Mouse (Mus musculus) gastrocnemius, postnatal 10 days (tissue): Measurements from ENCODE around the gene Adap2. TPM values are rescaled to one million over a fixed set of nuclear protein-coding genes. Genes with fewer than 3 reads are reported as not detected.
"Not testable (repeated sequence)": the region's sequence is repeated elsewhere in the genome, so short reads cannot be mapped to it uniquely, and the experiment has no call there.

Experiments
- DNase-seq: peaks from one replicate; pipeline ENCODE4 v3.0.0; 2021; ENCODE audit warnings: mixed read lengths
- long read RNA-seq, 2 experiments: library from polyadenylated mRNA; stranded (forward); transcript quantifications; one replicate each; pipeline ENCODE4 v2.0.0; 2021
- total RNA-seq, 2 experiments: library from RNA; stranded (reverse); gene quantifications; 2 replicates each; pipeline ENCODE4 v1.2.3; 2021

Gene Adap2
- 1 to 10 TPM; 6.9 to 9.3 TPM for total RNA-seq
- long read RNA-seq, experiment 1, partial matches to known transcripts = 0 of 1 reads
- long read RNA-seq, experiment 1, other reads (novel, unspliced or antisense) = 1 of 1 reads
- long read RNA-seq, experiment 2, partial matches to known transcripts = 0 of 2 reads
- long read RNA-seq, experiment 2, other reads (novel, unspliced or antisense) = 0 of 2 reads

DNA sequence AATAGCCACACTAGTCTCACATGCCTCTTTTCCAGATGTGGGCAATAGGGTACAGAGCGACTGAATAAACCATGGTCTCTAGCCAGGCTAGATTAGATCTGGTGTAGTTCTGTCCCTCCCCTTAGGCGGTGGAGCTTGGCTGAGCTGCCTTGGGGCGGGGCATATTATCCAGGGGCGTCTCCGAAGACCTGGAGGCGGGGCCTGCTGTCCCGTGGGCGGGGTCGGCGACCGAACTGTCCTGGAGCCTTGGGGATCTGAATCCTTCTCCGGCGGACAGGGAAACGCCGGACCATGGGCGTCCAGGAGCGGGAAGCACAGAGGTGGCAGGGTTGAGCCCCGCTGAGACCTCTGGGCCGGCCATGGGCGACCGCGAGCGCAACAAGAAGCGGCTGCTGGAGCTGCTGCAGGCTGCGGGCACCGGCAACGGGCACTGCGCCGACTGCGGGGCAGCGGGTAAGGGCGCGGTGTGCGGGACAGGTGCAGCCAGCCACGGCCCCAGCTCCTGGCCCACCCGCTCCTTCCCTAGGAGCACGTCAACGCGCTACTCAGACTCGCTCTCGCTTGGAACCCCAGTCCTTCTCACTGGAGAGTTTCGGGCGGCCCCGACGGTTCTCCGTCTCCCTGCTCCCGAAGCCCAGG lies at the start of gene Adap2:
Gene Adap2, plus strand, starts transcription at position 249 of the 639 bp plus-strand sequence.
- peak; percentile 91 for DNase-seq

DNA sequence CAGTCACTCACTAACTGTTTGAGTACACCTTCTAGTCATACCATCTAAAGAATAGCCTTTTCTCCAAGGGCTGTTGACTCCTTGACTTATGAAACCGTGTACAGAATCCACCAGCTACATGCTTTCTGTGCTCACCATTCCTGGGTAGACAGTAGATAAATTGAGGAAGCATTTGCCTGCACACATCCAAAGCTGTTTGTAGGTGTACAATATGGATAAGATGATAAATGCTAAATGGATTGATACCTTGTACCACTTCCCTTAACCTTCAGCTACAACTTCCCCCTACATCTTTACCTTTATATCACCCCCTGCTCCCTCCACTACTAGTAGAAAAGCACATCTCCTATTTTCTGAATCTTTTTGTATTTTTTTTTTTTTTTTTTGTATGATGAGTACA lies 49.5 kb upstream of the Adap2 start:
- no peak for DNase-seq

DNA sequence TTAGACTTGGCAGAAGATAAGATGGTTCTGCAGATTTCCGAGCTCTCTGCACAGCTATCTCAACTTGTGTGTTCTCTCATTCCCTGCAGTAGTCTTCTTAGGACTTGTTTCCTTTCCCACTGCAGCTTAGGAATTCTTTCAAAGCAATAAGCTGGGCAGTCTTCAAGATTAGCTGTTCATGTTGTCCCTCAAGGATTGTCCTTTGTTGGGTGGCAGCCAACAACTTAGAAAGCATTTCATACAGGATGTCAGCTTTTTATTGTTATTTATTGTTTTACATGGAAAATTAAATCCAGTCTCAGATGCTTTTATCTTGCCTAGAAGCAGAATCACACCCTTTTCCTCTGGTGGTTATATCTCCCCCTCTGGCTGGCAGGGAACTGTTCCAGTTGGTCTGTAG lies 37.5 kb upstream of the Adap2 start:
- no peak for DNase-seq

DNA sequence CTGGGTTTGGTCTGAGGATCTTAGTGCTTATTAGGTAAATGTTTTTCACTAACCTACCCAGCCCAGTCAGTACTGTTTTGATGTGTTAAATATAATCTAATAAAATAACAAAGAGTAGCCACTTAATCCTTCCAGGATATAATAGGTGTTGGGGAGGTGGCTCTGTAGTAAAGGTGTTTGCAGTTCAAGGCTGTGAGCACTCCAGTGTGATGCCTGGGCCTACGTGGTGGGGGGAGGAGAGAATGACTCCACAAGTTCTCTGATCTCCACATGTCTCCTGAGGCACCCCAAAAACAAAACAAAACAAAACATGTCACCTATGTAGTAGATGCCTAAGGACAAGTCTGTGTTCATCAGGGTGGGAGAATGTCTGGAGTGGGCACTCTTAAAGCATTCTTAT lies 21.9 kb upstream of the Adap2 start:
- no peak for DNase-seq

DNA sequence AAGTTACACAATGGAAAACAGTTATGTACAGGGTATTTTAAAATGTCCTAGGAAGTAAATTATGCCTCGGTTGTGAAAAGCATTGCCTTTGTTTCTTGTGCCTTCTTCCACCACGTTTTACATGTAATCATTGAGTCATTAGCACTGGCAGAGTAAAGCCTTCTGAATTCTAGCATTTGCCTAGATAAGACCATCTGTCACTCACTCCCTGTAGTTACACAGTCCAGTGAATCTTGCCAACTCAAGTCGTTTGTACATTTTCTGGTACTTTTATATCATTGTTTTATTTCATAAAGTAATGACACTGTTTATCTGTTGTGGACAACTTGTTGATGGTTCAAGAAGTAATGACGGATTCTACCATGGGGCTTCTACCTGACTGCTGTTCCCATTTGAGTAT lies 19.2 kb upstream of the Adap2 start:
- no peak for DNase-seq

DNA sequence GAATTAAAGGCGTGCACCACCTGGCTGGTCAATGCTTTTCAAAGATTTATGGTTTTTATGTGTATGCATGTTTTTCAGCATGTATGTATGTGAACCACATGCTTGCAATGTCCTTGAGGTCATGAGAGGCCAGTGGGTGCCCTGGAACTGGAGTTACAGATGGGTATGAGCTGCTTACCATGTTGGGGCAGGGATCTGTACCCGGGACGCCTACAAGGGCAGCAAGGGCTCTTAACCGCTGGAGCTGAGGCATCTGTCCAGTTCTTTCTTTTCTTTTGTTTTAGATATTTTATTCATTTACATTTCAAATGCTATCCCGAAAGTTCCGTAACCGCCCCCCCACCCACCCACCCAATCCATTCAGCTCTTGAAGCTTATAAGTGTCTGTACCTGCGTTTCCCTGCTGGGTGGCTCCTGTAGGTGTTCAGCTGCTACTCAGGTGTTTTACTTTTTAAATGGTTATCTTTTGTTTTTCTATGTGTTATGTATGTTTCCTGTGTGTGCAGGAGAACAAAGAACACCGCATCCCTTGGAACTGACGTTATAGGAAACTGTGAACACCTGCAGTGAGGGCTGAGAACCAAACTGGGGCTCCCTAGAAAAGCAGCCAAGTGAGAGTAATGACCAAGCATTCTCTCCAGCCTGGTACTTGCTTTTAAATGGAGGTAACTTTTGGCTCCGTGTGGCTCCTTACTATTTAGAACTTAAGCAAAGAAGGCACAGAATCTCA lies 17.8 kb upstream of the Adap2 start:
- no peak for DNase-seq

DNA sequence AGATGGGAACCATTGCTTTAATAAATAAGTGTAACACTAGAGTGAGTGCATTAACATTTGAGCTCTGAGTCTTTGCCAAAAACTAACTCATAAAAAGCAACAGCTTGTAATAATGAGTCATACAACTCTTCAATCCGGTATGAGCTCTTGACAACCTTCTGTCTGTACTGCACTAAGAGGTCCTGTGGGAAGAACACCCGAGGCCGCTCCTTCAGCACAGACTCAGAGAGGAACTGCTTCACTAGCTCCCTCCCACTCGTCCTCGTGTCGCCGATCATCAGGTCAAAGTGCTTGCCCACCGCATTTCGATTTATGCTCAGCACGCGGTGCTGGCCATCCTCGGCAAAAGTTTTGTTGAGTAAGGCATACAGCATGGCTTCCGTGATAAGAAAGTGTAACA lies 17.1 kb upstream of the Adap2 start:
- no peak for DNase-seq

DNA sequence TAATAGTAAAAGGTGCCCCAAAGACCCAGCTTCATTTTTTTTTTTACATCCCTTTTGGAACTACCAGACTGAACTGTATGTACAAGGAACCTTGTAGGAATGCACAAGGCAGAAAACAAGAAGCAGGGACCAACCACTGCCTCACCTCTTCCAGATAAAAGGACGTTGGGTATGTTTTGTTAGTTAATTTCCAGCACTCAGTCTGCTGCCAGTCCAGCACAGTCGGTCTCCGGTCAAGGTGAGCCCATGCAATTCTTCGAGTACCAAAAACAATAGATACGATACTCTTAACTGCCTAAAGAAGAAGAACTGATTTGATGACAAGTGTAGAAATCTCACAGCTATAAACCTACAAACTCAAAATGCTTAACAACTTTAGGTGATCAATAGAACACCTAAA lies 16.1 kb upstream of the Adap2 start:
- no peak for DNase-seq

DNA sequence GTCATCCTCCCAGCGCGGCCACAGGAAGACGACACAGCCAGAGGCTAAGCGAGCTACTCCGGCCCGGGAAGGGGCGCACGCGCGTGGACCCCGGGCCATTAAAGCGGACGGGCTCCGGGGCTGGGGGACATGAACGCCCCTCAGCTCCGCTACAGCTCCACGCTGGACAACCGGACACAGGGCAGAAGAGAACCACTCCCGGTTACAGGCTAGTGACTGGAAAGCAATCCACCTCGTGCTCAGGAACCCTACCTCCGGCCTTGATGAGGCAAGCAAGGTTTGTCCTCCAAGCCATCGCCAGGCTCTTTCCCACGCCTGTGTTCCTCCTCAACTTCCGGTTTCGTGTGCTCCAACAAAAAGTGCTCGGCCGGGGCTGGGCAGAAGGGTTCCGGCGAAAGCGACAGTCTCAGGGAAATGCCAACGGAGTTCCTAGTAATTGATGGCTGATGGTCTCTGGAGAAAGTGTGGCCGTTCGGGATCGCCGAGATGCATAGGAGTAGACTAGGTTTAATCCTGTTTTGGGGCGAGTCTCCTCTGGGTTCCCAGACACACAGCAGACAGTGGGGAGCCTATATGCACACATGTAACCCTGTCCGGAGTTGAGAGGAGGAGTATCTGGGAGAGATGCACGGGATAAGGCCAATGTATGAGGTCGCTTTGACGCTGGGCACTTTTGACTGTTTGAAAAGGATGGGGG lies 11.9 kb upstream of the Adap2 start, which contains the start of gene Tefm:
Gene Tefm, minus strand, starts transcription at position 351 of the 697 bp plus-strand sequence.
- peak; percentile 74 for DNase-seq

DNA sequence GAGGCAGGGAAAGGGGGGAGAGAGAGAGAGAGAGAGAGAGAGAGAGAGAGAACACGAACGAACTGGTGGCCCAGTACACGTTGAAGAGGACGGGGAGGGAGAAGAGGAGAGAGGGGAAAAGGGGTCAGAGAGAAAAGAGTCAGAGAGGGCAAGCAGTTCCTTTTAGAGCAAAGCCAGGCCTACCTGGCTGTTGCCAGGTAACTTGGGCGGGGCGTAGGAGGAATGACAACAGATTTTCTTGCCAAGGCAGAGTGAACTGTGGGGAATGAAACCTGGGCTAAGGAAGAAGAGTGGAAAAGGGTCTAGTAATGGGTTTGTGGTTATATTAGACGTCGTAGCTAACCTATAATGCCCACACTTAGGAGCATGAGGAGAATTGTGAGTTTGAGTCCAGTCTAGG lies 11.0 kb upstream of the Adap2 start:
- DNase-seq = no peak

DNA sequence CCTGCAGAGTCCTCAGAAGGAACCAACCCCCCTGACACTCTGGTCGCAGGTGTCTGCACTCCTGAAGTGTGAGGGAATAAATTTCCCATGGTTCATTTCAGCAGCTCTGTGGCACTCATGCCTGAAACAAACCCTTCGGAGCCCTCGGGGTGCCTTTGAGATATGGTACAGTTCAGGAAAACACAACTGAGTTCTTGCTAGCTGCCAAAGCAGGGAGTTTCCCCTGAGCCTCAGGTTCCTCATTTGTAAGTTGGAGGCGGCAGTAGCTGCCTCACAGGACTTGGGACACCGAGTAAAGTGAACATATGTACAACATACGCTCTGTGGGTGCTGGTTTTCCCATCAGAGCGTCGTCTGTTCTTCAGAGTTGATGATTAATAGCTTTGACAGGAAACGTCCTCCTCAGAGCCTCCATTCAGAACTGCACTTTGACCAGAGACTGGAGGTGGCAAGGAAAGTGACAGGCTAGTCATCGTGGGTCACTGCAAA lies 8.1 kb upstream of the Adap2 start:
- no peak for DNase-seq

DNA sequence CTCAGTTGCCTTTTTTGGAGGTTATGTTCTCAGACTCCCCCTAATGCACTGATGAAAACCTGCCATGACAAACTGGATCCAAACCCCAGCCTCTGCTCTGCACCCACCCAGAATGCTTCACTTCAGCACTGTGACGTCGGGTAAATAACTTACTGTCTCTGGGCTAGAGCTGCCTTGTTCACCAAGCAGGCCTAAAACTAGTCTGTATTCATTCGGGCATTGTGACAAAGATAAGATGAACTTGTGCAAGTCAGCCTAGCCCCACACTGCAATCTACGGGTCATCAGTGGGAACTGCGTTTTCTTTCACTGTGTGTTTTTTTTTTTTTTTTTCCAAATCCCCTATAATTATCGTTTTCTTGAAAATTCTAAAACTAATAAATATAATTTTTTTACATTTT lies 6.2 kb upstream of the Adap2 start:
- no peak for DNase-seq

DNA sequence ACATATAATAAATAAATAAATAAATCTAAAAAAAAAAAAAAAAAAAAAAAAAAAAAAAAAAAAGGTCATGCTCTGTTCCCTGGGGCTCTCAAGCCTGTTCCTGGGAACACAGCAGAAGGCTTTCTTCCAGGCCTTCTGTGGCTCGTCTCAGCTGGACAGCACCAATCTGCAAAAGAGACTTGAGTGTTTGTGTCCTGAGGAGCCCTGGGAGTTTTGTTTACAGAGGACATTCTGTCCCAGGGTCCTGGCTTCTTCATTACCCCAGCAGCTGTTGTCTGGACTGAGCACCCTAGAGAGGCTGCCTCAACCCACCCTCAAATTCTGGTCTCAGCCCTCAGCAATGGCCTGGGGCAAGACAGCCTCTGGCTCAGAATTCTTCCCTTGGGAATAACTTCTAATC lies 5.6 kb upstream of the Adap2 start:
- no peak for DNase-seq

DNA sequence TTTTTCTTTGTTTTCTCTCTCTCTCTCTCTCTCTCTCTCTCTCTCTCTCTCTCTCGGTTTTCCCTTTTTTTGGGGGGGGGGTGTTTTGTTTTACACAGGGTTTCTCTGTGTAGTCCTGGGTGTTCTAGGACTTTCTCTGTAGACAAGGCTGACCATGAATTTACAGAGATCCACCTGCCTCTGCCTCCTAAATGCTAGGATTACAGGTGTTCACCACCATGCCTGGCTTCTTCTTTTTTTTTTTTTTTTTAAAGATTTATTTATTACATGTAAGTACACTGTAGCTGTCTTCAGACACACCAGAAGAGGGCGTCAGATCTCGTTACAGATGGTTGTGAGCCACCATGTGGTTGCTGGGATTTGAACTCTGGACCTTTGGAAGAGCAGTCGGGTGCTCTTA lies 4.9 kb upstream of the Adap2 start:
- DNase-seq = not testable (repeated sequence)

DNA sequence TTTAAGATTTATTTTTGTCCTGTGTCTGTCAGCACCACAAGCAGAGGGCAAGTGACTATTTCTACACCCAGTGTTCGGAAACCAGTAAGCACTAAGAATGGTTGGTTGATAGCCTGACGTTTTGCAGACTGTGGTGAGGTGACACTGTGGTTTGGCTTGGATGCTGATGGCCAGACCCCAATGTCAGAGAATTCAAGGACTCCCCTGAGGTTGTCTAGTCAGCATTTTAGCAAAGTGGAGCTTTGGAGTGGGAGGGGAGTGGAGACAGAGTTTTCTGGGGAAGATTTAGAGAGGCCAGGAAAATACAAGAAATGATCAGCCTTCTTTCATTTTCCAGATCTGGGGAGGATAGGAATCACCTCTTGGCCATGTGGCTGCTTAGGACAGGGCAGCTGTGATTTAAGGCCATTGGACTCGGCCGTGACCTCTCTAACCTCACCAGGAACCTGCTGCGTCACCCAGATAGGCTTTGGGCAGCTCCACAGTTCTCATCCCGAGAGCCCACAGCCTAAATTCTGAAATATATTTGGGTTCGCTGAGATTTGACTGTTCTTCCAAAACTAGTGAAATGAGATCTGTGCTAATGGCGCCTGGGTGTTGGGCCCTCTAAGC lies 4.4 kb upstream of the Adap2 start:
- no peak for DNase-seq

DNA sequence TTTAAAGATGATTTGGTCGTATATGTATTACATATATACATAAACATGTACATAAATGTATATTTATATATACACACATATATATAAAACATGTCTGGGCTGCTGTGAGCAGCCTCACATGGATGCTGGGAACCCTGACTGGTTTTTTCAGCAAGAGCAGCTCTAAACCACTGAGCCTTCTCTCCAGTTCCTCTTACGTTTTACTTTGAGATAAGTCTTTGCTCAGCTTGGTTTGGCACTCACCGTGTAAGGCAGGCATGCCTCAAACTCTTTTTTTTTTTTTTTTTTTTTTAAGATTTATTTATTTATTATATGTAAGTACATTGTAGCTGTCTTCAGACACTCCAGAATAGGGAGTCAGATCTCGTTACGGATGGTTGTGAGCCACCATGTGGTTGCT lies 3.3 kb upstream of the Adap2 start:
- DNase-seq = no peak

DNA sequence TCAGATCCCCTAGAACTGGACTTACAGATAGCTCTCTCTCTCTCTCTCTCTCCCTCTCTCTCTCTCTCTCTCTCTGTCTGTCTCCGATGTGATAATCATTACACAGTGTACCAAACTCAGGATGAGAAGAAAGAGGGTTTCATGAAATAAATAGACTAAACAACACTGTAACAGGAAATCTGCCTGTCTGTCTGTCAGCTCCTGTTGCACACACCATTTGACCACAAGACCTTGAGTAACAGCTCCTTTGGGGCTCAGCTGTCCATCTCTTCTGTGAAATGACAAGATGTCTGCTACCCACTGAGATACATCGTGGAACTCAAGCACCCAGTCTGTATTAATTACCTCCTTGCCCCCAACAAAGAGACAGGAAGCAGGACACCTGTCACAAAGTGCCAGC lies 2.4 kb upstream of the Adap2 start:
- no peak for DNase-seq

DNA sequence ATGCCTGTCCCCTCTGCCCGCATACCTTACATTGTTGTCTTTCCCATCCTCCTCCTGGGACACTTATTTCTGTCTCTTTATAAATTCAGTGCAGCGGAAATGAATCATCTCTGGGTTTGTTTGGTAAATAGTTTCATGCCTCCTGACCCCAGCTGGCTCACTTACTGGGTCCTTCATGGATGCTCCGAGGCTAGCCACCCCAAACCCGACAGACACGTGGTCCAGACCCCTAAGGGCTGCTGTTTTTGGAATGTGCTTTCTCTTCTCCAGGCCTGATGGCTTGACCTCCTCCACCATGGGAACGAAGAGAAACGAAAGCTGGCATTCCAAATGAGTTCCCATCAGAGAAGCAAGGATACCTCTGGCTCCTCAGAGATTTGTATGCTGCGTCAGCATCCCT lies 1.5 kb upstream of the Adap2 start:
- no peak for DNase-seq

DNA sequence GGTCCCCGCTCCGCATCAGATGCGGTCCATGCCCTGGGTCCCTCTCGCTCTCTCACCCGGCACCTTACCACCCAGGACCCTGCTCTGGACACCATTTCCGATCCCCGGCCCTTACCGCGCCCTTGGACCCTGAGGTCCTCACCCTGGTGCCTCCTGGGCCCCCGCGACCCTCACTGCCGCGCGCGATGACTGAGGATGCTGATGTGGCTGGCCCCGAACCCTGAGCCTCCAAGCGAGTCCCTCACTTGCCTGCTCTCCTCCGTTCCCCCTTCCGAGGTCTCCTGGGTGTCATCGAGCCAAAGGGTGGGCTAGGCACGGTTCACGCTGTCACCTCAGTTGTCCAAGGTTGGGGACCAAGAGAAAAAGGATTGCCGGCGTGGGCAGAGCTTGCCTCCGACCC lies 596 bp downstream of the Adap2 start:
- peak; percentile 32 for DNase-seq

DNA sequence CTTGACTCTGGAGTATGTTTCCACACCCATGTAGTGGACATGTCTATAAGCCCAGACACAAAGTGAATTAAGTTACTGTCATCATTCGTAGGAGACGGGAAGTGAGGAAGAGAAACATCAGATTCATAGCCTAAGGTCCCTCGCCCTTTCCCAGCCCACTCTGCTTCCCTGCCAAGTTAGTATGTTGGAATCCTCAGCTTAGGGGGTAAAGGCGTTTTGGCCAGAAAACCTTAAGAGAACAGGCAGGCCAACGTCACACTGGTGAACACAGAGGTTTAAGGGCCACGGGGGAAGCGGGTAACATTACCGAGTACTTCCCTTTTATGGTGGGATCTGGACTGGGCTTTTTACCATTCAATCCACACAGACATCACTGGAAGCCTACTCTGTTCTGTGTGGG lies 1.6 kb downstream of the Adap2 start:
- no peak for DNase-seq

DNA sequence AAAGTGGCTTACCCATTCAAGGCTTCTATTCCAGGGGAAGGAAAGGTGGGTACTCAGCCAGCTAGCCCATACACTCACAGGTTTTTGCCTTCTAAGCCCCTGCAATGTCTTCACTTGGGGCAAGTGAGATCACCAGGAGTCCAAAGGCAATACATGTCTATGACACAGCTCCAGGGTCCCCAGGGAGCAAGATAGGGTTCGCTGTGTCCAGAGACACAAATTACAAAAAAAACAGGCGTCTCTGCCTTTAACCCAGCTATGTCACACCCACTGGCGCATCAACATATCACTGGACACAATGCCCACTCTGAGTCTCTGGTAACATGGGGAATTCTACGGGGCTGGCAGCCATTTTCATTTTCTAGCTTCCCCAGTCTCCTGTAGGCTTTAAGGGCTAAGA lies 2.1 kb downstream of the Adap2 start:
- DNase-seq = no peak

DNA sequence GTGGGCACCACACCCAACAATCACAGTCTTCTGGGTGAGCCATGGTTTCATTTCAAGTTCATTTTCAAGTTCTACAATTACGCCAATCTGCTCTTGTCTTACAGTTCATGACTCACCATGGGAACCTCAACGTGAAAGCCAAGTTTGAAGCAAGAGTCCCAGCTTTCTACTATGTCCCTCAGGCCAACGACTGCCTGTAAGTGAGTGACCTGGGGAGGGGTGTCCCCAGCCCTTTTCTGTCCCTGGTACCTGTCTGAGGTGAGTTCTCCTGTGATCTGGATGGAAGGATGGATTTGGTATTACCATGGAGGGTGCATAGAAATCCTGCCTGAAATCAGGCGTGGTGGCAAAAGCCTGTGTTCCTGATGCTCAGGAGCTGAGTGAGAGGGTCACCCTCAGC lies 2.9 kb downstream of the Adap2 start:
- DNase-seq = no peak

DNA sequence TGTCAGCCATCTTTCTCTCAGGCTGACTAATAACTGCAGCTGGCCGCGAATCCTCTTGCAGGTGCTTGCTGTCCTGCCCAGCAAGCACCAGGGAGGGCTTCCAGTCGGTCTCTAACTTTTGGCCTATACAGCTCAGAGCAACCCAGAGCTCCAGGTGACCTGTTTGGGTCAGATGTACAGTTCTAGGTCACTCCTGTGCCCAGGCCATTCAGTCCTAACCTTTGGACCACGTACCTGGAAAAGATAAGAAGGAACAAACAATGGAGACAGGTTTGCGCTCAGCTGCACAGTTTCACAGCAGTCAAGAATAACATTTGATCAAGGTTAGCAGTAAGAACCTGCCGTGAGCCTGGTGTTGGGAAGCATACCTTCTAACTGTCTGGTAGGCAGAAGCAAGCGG lies 5.1 kb downstream of the Adap2 start:
- DNase-seq = no peak
